Mouse (Mus musculus): ENCODE data around the gene Btd.

DNA sequence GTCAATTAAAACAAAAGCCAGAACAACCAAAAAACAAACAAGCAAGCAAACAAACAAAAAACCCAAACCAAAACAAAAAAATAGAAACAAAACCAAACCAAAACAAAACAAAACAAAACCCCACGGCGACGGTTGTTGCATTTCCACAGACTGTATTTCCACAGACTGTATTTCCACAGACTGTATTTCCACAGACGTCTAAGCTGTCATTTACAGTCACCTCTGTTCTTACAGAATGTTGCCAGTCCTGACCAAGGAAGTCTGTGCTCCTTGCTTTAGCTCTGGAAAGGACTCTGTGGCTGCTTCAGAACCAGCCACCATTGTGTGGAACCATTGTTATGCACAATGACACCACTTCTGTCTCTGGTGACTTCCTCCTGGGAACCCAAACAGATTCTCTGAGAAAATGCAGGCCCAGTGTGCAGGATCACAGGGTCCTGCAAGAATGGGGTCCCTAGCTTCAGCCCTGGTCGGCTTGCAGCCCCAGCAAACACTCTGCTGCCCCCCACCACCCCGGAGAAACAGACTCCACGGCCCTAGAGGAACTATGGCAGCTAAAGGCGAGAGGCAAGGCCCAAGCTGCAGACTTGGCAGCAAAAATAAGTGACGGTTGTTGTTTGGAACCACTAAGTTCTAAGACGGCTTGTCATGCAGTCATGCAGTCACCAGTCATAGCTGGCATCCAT, 30.9 kb downstream of the Btd start:
- no peak for TF ChIP-seq EP300 (IDR thresholded peaks at IDR 0.05; ENCODE audit: insufficient read depth, low read depth, low read length)
- no peak for TF ChIP-seq CTCF (IDR thresholded peaks at IDR 0.05; ENCODE audit: low read depth, low read length)
